Mouse (Mus musculus) hindbrain, embryonic 11.5 days (tissue): ENCODE measurements around the gene Mcrip2. TPM values are rescaled to one million over a fixed set of nuclear protein-coding genes. Genes with fewer than 3 reads are reported as not detected.

Experiments
- ATAC-seq: fragments of 200-750 bp; cut with Nextera tagmentation; 2 replicates; pipeline ENCODE4 v1.8.0; 2017; ENCODE audit warnings: mild to moderate bottlenecking, moderate TSS enrichment, moderate library complexity; ENCODE audit not compliant: low FRiP score
- DNase-seq: peaks from one replicate; pipeline ENCODE4 v3.0.0-alpha.2; 2015; ENCODE audit warnings: low spot score
- H3K27ac ChIP-seq: fragments of 300-500 bp; sonication (generic); 2 replicates; pipeline ENCODE4 v1.5.1; 2014; ENCODE audit warnings: mild to moderate bottlenecking, low read depth, low read length
- H3K27me3 ChIP-seq: fragments of 300-500 bp; sonication (generic); 2 replicates; pipeline ENCODE4 v1.6.1; 2014; ENCODE audit warnings: mild to moderate bottlenecking, low read length, moderate library complexity, mixed read lengths; ENCODE audit not compliant: control insufficient read depth, insufficient read depth
- H3K36me3 ChIP-seq: fragments of 300-500 bp; sonication (generic); 2 replicates; pipeline ENCODE4 v1.6.1; 2014; ENCODE audit warnings: mild to moderate bottlenecking, low read length, moderate library complexity, mixed read lengths; ENCODE audit not compliant: control insufficient read depth, insufficient read depth
- H3K4me1 ChIP-seq: fragments of 300-500 bp; sonication (generic); replicated peaks from 2 replicates; pipeline ENCODE4 v1.6.1; 2014; ENCODE audit warnings: low read length, mixed read lengths; ENCODE audit not compliant: control insufficient read depth, insufficient read depth
- H3K4me2 ChIP-seq: fragments of 300-500 bp; sonication (generic); replicated peaks from 2 replicates; pipeline ENCODE4 v1.6.1; 2014; ENCODE audit warnings: mild to moderate bottlenecking, low read depth, low read length
- H3K4me3 ChIP-seq: fragments of 300-500 bp; sonication (generic); 2 replicates; pipeline ENCODE4 v1.5.1; 2014; ENCODE audit warnings: low read depth, low read length
- H3K9ac ChIP-seq: fragments of 300-500 bp; sonication (generic); 2 replicates; pipeline ENCODE4 v1.6.1; 2014; ENCODE audit warnings: low read depth, low read length
- H3K9me3 ChIP-seq: fragments of 300-500 bp; sonication (generic); 2 replicates; pipeline ENCODE4 v1.6.1; 2016; ENCODE audit warnings: low read length; ENCODE audit not compliant: control insufficient read depth
- WGBS: fragments of 180-500 bp; shearing (Covaris S2); extraction: QIAGEN DNeasy Blood & Tissue Kit; methylation state at CpG from one replicate; pipeline ENCODE4 v1.1.7; 2014; 5-methylcytosine and 5-hydroxymethylcytosine counted together
- polyA plus RNA-seq: library from polyadenylated mRNA; unstranded; fragments of >200 nt; fragmentation: Nextera tagmentation; extraction: Ambion mirVana; gene quantifications from 2 replicates; pipeline ENCODE4 v1.2.1, GENCODE M21; 2014

Mcrip2 gene
- polyA plus RNA-seq, 1 experiment from 2014 or later: 8.3 TPM

GRCm38 (mm10) chr17:25827011-25827410 is 41.6 kb downstream of the Mcrip2 start:
- Histone ChIP-seq H3K36me3 (peaks cover 4% of the 10 kb centered on the region; the same call in 1 of the 2 replicates), H3K4me2 (no peak overlapping the region), H3K27me3 (no peaks in the 10 kb centered on the region), H3K27ac (no peak overlapping the region), H3K4me3 (no peak overlapping the region), H3K4me1 (peaks cover 30% of the 10 kb centered on the region), H3K9ac (no peak overlapping the region), H3K9me3 (no peaks in the 10 kb centered on the region)
- ATAC-seq (no peak), DNase-seq (no peak)
- WGBS: 95% methylated on average over 13 of the region's 13 CpGs

- Histone ChIP-seq H3K4me1 (peaks cover 23% of the 10 kb centered on the region), H3K27ac (no peak overlapping the region), H3K36me3 (peaks cover 2% of the 10 kb centered on the region; the same call in 1 of the 2 replicates), H3K9me3 (no peaks in the 10 kb centered on the region), H3K27me3 (no peaks in the 10 kb centered on the region), H3K4me3 (no peak overlapping the region), H3K9ac (no peak overlapping the region), H3K4me2 (no peak overlapping the region)
- 97% methylated on average over 27 of the region's 27 CpGs for WGBS
- DNase-seq: no peak
- ATAC-seq: no peak
Measured at GRCm38 (mm10) chr17:25825984-25826570, 42.5 kb downstream of the Mcrip2 start.

GRCm38 (mm10) chr17:25825311-25825710 is 43.3 kb downstream of the Mcrip2 start:
- Histone ChIP-seq H3K36me3 (no peaks in the 10 kb centered on the region), H3K9ac (no peak overlapping the region), H3K4me1 (peaks cover 23% of the 10 kb centered on the region), H3K27ac (no peak overlapping the region), H3K27me3 (peaks cover 2% of the 10 kb centered on the region; the same call in 1 of the 2 replicates), H3K9me3 (no peaks in the 10 kb centered on the region), H3K4me2 (no peak overlapping the region), H3K4me3 (no peak overlapping the region)
- ATAC-seq (no peak), DNase-seq (no peak)
- WGBS: 97% methylated on average over 6 of the region's 6 CpGs

GRCm38 (mm10) chr17:25824362-25825142 is 44.0 kb downstream of the Mcrip2 start:
- Histone ChIP-seq H3K36me3 (no peaks in the 10 kb centered on the region), H3K27me3 (peaks cover 9% of the 10 kb centered on the region; the same call in 1 of the 2 replicates), H3K4me2 (peak overlapping the region; percentile 80), H3K27ac (no peak overlapping the region), H3K4me3 (peak overlapping the region; percentile 47), H3K9me3 (no peaks in the 10 kb centered on the region), H3K4me1 (peaks cover 18% of the 10 kb centered on the region), H3K9ac (peak overlapping the region; percentile 69; the same call in 1 of the 2 replicates)
- no peak for ATAC-seq
- WGBS: 73% methylated on average over 17 of the region's 17 CpGs
- DNase-seq: no peak

- peak within 1 kb of the TSS; percentile 80 for H3K4me2 ChIP-seq
- H3K4me1 ChIP-seq: peaks cover 15% of the 10 kb centered on the region
- H3K27me3 ChIP-seq: peaks cover 20% of the 10 kb centered on the region
- ATAC-seq (no peak), DNase-seq (peak; percentile 87)
- H3K36me3 ChIP-seq: no peaks in the 10 kb centered on the region
- H3K4me3 ChIP-seq: peak within 1 kb of the TSS; percentile 47
- 1% methylated on average over 18 of the region's 18 CpGs for WGBS
- peak within 1 kb of the TSS; percentile 69 for H3K9ac ChIP-seq
- H3K27ac ChIP-seq: 0 out of 2 replicates have a peak within 1 kb of the TSS, but pooled peaks have one; percentile 19
- H3K9me3 ChIP-seq: no peaks in the 10 kb centered on the region
Measured at GRCm38 (mm10) chr17:25823452-25823851, 45.1 kb downstream of the Mcrip2 start, which contains the start of gene Wdr24. TSS of gene Wdr24 (plus strand) at chr17:25823627.

GRCm38 (mm10) chr17:25818851-25819780 is 49.4 kb downstream of the Mcrip2 start:
- Histone ChIP-seq H3K36me3 (no peaks in the 10 kb centered on the region), H3K4me1 (peaks cover 4% of the 10 kb centered on the region; the same call in 1 of the 2 replicates), H3K27ac (no peak overlapping the region), H3K9ac (no peak overlapping the region), H3K4me2 (peak overlapping the region; percentile 30), H3K4me3 (0 out of 2 replicates have a peak overlapping the region, but pooled peaks have one; percentile 2), H3K27me3 (peaks cover 31% of the 10 kb centered on the region), H3K9me3 (no peaks in the 10 kb centered on the region)
- ATAC-seq (no peak), DNase-seq (peak; percentile 27)
- WGBS: 7% methylated on average over 44 of the region's 46 CpGs

- WGBS: 87% methylated on average over 11 of the region's 11 CpGs
- Histone ChIP-seq H3K27ac (no peak overlapping the region), H3K36me3 (no peaks in the 10 kb centered on the region), H3K27me3 (peaks cover 31% of the 10 kb centered on the region), H3K9ac (no peak overlapping the region), H3K4me3 (no peak overlapping the region), H3K9me3 (no peaks in the 10 kb centered on the region), H3K4me2 (no peak overlapping the region), H3K4me1 (0 out of 2 replicates have a peak, but pooled peaks cover 2% of the 10 kb centered on the region)
- ATAC-seq (no peak), DNase-seq (no peak)
Measured at GRCm38 (mm10) chr17:25817662-25818061, 50.9 kb downstream of the Mcrip2 start.
